Mouse (Mus musculus) midbrain, embryonic 16.5 days (tissue): ENCODE data around the gene Armh3. TPM values are rescaled to one million over a fixed set of nuclear protein-coding genes. Genes with fewer than 3 reads are reported as not detected.
A peak's percentile ranks its signal among the peaks of the same experiment; 100 is the strongest.

Source experiments
- ATAC-seq: fragments of 200-750 bp; cut with Nextera tagmentation; 2 replicates; pipeline ENCODE4 v1.8.0; 2017; ENCODE audit warnings: moderate TSS enrichment
- H3K27ac ChIP-seq: fragments of 300-500 bp; sonication (generic); 2 replicates; pipeline ENCODE4 v1.5.1; 2014; ENCODE audit warnings: mild to moderate bottlenecking, low read length, mixed read lengths
- H3K27me3 ChIP-seq: fragments of 300-500 bp; sonication (generic); 2 replicates; pipeline ENCODE4 v1.6.1; 2014; ENCODE audit warnings: low read depth, low read length, mixed read lengths; ENCODE audit not compliant: control insufficient read depth, insufficient read depth
- H3K36me3 ChIP-seq: fragments of 300-500 bp; sonication (generic); 2 replicates; pipeline ENCODE4 v1.6.1; 2014; ENCODE audit warnings: mild to moderate bottlenecking, low read length, moderate library complexity, mixed read lengths; ENCODE audit not compliant: control insufficient read depth, insufficient read depth
- H3K4me1 ChIP-seq: fragments of 300-500 bp; sonication (generic); 2 replicates; pipeline ENCODE4 v1.6.1; 2014; ENCODE audit warnings: mild to moderate bottlenecking, low read length, mixed read lengths; ENCODE audit not compliant: control insufficient read depth, insufficient read depth
- H3K4me2 ChIP-seq: fragments of 300-500 bp; sonication (generic); 2 replicates; pipeline ENCODE4 v1.6.1; 2014; ENCODE audit warnings: mild to moderate bottlenecking, low read length, mixed read lengths
- H3K4me3 ChIP-seq: fragments of 300-500 bp; sonication (generic); 2 replicates; pipeline ENCODE4 v1.5.1; 2014; ENCODE audit warnings: low read depth, mild to moderate bottlenecking, low read length, moderate library complexity, mixed read lengths
- H3K9ac ChIP-seq: fragments of 300-500 bp; sonication (generic); 2 replicates; pipeline ENCODE4 v1.6.1; 2014; ENCODE audit warnings: low read depth, low read length, mixed read lengths
- H3K9me3 ChIP-seq: fragments of 300-500 bp; sonication (generic); replicated peaks from 2 replicates; pipeline ENCODE4 v1.6.1; 2014; ENCODE audit warnings: mild to moderate bottlenecking, low read length, mixed read lengths; ENCODE audit not compliant: control insufficient read depth, poor library complexity, severe bottlenecking
- WGBS: fragments of 180-500 bp; shearing (Covaris S2); extraction: QIAGEN DNeasy Blood & Tissue Kit; methylation state at CpG from one replicate; pipeline ENCODE4 v1.1.7; 2014; 5-methylcytosine and 5-hydroxymethylcytosine counted together
- polyA plus RNA-seq: library from polyadenylated mRNA; unstranded; fragments of >200 nt; fragmentation: Nextera tagmentation; extraction: Ambion mirVana; gene quantifications from 2 replicates; pipeline ENCODE4 v1.2.1, GENCODE M21; 2015

Gene Armh3
- polyA plus RNA-seq, 1 experiment from 2014 or later: 23.4 TPM

DNA sequence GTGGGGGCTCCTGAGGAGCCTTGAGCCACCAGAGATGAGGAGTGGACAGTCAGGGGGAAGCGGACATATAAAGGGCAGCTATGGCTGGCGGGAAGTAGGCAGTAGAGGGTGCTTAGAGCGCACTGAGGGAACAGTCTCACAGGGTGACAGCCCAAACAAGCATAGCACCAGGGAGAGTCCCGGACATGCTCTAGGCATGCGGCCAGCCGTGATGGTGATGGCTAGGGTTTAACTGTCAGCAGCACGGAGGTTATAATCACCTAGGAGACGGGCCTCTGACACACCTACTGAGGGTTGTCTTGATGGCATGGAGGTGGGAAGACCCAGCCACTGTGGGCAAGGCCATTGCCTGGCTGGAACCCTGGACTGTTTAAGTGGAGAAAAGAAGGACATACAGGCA lies 28.3 kb upstream of the Armh3 start:
- WGBS: 54% methylated on average over 8 of the region's 8 CpGs
- Histone ChIP-seq H3K4me3 (no peak overlapping the region), H3K4me2 (no peak overlapping the region), H3K27me3 (no peaks in the 10 kb centered on the region), H3K9ac (no peak overlapping the region), H3K4me1 (no peaks in the 10 kb centered on the region), H3K36me3 (0 out of 2 replicates have a peak, but pooled peaks cover 2% of the 10 kb centered on the region), H3K9me3 (no peaks in the 10 kb centered on the region), H3K27ac (no peak overlapping the region)
- ATAC-seq: no peak

DNA sequence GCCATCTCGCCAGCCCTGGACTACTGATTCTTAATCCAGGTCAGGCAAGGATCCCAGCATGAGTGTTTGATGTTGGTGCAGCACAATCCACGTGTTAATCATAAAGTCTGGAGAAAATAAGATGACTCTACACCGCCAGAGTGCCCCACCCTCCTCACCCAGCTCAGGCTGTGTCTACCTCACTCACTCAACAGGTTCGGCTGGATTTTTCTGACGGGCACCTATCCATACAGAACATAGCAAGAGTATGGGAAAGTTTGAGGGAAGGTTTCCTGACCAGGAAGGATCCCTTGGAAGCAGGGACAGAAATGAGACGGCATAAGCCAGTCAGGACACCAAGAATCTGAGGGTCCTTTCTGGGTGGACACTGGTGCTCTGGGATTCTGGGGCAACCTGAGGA lies 26.7 kb upstream of the Armh3 start:
- Histone ChIP-seq H3K9me3 (no peaks in the 10 kb centered on the region), H3K27ac (no peak overlapping the region), H3K36me3 (no peaks in the 10 kb centered on the region), H3K27me3 (no peaks in the 10 kb centered on the region), H3K9ac (no peak overlapping the region), H3K4me1 (no peaks in the 10 kb centered on the region), H3K4me3 (no peak overlapping the region), H3K4me2 (no peak overlapping the region)
- no peak for ATAC-seq
- 82% methylated on average over 6 of the region's 6 CpGs for WGBS

DNA sequence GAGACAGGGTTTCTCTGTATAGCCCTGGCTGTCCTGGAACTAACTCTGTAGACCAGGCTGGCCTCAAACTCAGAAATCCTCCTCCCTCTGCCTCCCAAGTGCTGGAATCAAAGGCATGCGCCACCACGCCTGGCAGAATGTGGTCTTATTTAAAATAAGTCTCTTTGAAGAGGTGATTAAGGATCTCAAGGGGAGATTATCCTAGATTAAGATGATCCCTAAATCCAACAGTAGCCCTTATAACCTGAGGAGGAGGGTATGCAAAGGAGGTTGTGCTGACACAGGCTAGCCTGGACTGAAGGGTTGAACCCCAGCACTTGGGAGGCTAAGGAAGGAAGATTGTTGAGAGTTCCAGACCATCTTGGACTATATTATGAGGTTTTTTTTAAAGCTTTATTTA lies 17.7 kb upstream of the Armh3 start:
- no peaks in the 10 kb centered on the region for H3K27me3 ChIP-seq
- H3K9ac ChIP-seq: no peak overlapping the region
- ATAC-seq: no peak
- no peak overlapping the region for H3K4me2 ChIP-seq
- no peak overlapping the region for H3K4me3 ChIP-seq
- no peaks in the 10 kb centered on the region for H3K4me1 ChIP-seq
- H3K9me3 ChIP-seq: no peaks in the 10 kb centered on the region
- H3K36me3 ChIP-seq: no peaks in the 10 kb centered on the region
- no peak overlapping the region for H3K27ac ChIP-seq
- 49% methylated on average over 2 of the region's 2 CpGs for WGBS

DNA sequence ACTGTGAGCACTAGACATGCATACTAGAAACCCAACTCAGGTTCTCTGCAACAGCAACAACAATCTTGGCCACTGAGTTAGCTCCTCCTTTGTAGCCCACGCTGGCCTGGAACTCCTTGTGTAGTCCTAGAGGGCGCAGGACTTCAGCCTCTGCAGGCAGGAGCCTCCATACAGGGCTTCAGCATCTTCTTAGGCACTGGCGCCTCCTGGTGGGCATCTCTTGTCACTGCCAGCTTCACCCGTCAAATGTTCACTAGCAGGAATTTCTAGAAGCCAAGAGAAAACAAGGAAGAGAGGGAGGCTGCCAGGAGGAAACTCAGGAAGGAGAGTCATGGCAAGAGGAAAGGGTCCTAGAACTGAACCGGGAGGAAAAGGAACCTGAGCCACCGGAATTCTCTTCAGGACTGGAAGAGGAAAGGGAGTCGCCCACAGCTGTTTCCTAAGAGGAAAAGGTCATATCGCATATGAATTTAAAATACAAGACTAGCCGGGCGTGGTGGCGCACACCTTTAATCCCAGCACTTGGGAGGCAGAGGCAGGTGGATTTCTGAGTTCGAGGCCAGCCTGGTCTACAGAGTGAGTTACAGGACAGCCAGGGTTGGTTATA lies 16.4 kb upstream of the Armh3 start:
- 43% methylated on average over 12 of the region's 12 CpGs for WGBS
- no peak overlapping the region for H3K9ac ChIP-seq
- H3K27me3 ChIP-seq: no peaks in the 10 kb centered on the region
- H3K4me3 ChIP-seq: no peak overlapping the region
- no peaks in the 10 kb centered on the region for H3K4me1 ChIP-seq
- no peak overlapping the region for H3K4me2 ChIP-seq
- peak; percentile 68; the same call in 1 of the 2 replicates for ATAC-seq
- H3K9me3 ChIP-seq: no peaks in the 10 kb centered on the region
- H3K27ac ChIP-seq: no peak overlapping the region
- H3K36me3 ChIP-seq: no peaks in the 10 kb centered on the region

DNA sequence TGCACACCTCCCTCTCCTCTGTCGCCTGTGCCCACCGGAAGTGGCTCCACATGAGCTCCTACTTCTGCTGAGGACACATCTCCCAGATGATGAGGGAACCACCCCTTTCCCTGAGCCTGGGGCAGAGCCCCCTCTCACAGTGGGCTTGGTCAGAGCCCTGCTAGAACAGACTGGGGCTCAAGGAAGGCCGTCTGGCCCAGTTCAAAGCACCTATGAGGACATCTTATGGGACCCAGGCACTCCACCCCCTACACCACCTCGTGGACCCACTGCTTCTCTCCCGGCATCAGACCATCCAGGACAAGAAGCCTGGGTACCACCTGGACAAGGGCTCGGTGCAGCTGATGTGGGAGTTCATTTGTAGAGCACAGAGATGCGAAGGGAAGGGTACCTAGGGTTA lies 7.4 kb upstream of the Armh3 start:
- no peak overlapping the region for H3K27ac ChIP-seq
- WGBS: 90% methylated on average over 7 of the region's 7 CpGs

DNA sequence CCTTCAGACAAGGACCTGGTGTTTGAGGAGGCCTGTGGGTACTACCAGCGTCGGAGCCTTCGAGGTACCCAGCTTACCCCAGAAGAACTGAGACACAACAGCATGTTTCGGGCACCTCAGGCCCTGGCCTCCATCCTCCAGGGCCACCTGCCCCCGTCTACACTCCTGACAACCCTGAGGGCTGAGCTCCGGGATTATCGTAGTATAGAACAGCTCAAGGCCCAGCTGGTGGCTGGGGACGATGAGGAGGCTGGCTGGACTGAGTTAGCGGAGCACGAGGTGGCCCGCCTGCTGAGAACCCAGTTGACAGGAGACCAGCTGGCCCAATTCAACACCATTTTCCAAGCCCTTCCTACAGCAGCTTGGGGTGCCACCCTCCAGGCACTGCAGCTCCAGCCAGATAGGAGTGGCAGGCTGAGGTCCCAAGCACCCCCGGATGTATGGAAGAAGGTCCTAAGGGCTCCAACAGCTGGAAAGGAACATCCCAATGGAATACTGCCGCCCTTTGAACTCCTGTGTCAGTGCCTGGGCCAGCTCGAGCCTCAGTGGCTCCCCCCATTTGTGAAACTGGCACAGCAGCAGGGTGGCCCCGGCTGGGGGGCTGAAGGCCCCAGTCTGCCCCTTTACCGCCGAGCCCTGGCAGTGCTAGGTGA lies 6.7 kb upstream of the Armh3 start:
- peaks cover 11% of the 10 kb centered on the region; the same call in 1 of the 2 replicates for H3K4me1 ChIP-seq
- H3K27me3 ChIP-seq: peaks cover 10% of the 10 kb centered on the region
- no peak overlapping the region for H3K27ac ChIP-seq
- WGBS: 69% methylated on average over 17 of the region's 17 CpGs
- no peaks in the 10 kb centered on the region; the same call in 1 of the 2 replicates for H3K9me3 ChIP-seq
- H3K4me2 ChIP-seq: no peak overlapping the region
- H3K9ac ChIP-seq: no peak overlapping the region
- H3K4me3 ChIP-seq: no peak overlapping the region
- peak; percentile 21; the same call in 1 of the 2 replicates for ATAC-seq
- no peaks in the 10 kb centered on the region for H3K36me3 ChIP-seq

More for the DNA sequence above, 7.4 kb upstream of the Armh3 start:
- H3K4me3 ChIP-seq: no peak overlapping the region
- no peak for ATAC-seq
- no peak overlapping the region for H3K9ac ChIP-seq
- H3K4me2 ChIP-seq: no peak overlapping the region
- H3K36me3 ChIP-seq: no peaks in the 10 kb centered on the region
- peaks cover 10% of the 10 kb centered on the region for H3K27me3 ChIP-seq
- peaks cover 11% of the 10 kb centered on the region; the same call in 1 of the 2 replicates for H3K4me1 ChIP-seq
- no peaks in the 10 kb centered on the region; the same call in 1 of the 2 replicates for H3K9me3 ChIP-seq

DNA sequence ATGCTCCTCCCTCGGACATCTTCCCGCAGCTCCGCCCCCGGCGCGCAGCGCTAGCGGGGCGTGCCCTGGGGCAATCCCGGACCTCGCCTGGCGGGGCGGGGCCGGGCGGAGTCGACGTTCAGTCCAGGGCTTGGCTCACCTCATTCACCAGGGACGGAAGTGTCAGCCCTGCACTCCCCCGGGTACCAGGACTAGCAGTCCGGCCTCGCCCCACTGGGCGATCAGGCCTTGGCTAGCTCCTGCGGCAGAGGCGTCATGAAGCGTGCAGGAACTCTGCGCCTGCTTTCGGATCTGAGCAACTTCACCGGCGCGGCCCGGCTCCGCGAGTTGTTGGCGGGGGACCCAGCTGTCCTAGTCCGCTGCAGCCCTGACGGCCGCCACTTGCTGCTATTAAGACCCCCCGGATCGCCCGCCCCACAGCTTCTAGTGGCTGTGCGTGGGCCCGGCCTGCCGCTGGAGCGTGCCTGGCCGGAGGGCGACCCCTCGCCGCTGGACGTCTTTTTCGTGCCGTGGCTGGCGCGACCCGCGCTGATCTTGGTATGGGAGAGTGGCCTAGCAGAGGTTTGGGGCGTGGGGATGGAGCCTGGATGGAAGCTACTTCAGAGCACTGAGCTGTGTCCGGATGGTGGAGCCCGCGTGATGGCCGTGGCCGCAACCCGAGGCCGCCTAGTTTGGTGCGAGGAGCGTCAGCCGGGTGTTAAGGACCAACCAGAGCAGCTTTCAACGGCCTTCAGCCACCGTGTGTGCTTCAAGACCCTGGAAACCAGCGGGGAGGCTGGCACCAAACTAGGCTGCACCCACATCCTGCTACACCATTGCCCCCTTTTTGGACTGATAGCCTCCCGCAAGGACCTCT lies 5.3 kb upstream of the Armh3 start, which contains the start of gene Hps6:
TSS of gene Hps6 (plus strand) at position 138 of the 856 bp plus-strand sequence.
- peak; percentile 53 for ATAC-seq
- WGBS: 2% methylated on average over 68 of the region's 70 CpGs
- Histone ChIP-seq H3K4me1 (peaks cover 12% of the 10 kb centered on the region; the same call in 1 of the 2 replicates), H3K27ac (no peak within 1 kb of the TSS), H3K36me3 (no peaks in the 10 kb centered on the region), H3K27me3 (peaks cover 10% of the 10 kb centered on the region), H3K4me2 (peak within 1 kb of the TSS; percentile 98), H3K4me3 (peak within 1 kb of the TSS; percentile 55), H3K9me3 (no peaks in the 10 kb centered on the region; the same call in 1 of the 2 replicates), H3K9ac (peak within 1 kb of the TSS; percentile 74)

DNA sequence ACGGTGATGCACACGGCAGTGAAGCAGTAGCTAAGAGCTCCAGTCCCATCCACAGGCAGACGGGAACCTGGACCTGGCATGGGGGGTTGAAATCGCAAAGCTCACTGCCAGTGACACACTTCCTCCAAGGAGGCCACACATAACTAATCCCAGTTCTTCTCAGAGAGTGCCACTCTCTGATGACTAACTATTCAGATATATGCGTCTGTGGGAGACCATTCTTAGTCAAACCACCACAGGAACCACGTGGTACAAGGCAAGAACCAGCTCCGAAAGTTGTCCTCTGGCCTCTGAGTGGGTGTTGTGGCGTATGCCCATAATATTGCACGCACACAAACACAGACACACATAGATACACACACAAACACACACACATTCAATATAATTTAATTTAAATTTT lies 4.0 kb upstream of the Armh3 start:
- no peak for ATAC-seq
- Histone ChIP-seq H3K4me3 (no peak overlapping the region), H3K9ac (no peak overlapping the region), H3K27me3 (peaks cover 10% of the 10 kb centered on the region), H3K36me3 (no peaks in the 10 kb centered on the region), H3K4me1 (peaks cover 17% of the 10 kb centered on the region), H3K9me3 (no peaks in the 10 kb centered on the region; the same call in 1 of the 2 replicates), H3K4me2 (no peak overlapping the region), H3K27ac (no peak overlapping the region)
- 85% methylated on average over 9 of the region's 9 CpGs for WGBS
